Mouse (Mus musculus) spleen, postnatal 4 days (tissue): Measurements from ENCODE around the gene Sh3bgrl2.

Experiments used
- DNase-seq, 2 experiments: peaks; one replicate each; pipeline ENCODE4 v3.0.0; 2022; ENCODE audit warnings: low spot score in 2 of 2

The Sh3bgrl2 gene

DNA sequence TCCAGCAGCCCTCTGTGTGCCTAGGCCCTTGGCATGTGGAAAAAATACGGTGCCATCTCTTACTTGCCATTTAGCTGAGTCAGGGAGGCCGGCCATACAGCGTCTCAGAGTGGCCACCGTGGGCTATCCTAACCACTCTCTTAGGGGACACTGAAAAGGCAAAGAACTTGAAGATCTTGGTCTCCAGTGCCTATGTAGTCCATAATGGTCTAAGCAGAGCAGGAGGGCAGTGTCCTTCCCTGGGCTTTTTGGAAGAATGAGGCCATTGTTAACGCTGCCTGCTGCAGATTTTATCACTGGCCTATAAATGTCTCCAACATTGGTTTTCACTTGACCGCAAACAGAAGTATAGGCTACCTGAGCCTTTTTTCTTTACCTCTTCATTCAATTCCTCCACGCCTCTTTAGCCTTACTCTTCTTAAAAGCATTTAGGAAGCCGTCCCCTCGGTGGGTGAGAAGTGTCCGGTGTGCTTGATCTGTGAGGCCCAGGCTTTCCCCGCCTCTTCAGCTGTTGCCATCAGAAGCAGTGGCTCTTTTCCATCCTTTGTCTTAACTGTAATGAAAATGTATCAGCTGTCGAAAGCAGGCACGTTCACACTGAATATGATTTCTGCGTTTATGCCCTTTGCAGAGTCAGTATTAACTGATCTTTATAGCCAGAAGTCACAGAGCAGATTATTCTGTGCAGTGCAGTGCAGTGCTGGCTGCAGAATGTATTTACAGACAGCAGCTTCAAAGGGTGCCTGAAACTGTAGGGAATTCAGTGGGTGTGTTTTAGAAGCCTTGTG is 41.7 kb downstream of the Sh3bgrl2 start:
- DNase-seq: no peak

DNA sequence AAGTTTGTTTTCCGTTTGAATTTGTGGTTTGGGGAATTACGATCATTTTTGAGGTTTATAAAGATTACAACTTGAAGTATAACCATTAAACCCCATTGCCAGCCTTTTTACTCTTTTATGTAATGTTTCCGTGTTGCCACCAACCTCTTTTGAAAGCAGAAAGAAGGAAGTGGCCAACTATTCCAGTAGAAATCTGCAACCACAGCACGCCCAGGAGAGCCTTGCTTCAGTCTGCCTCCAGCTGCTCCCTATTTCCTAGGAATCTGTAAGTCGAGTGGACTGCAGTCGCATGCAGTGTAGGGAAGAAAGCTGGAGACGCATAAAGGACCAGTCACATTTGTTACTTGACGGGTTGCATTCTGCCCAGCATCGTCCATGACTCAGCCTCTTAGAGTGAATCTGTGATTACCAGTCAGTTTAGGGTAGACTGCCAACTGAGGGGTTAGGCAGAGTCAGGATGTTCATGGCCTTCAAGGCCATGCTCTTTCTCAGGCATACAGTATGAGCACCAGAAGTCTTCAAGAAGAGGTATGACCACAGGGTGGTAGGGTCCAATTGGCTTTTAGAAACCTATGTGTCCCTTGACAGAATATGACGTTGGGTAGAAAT is 43.8 kb downstream of the Sh3bgrl2 start:
- no peak for DNase-seq

DNA sequence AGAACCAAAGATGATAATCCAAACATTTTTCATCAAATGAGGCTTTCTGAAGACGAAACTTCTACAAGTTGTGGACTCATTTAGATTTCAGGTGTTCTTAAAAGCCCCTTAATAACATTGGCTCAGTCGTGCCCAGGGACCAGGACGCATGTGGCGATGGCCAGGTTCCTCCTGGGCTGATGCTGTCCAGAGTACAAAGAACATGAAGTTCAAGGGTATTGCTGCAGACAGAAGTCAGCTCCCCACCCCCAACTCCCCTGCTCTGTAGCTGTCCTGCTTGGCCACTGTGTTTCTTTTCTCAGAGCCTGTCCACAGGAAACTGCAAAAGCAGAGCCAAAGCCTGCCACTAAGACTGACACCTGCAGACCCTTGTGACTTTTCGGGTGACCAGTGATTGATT is 45.7 kb downstream of the Sh3bgrl2 start:
- DNase-seq: no peak

GRCm38 (mm10) chr9:83596132-83596531 is 48.0 kb downstream of the Sh3bgrl2 start:
- no peak for DNase-seq

GRCm38 (mm10) chr9:83596646-83597481 is 48.7 kb downstream of the Sh3bgrl2 start:
- no peak for DNase-seq

DNA sequence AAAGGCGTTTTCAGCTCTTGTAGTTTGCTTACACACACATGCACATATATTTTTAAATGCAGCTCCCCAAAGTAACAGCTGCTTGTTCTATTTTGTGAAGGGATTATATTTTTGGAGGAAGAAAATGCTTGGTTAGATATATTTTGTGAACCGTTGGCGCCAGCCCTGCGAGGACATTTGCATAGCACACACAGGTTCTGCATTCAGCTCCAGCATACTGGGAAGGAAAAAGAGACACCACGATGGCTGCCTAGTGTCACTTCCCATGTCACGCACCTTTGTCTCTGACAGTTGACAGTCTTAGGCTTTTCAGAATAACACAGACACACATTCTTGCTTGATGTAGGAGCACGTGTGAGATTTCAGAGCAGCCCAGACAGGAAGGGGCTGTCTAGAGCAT is 49.9 kb downstream of the Sh3bgrl2 start:
- no peak for DNase-seq

- no peak for DNase-seq
Measured at GRCm38 (mm10) chr9:83599505-83599904, 51.4 kb downstream of the Sh3bgrl2 start.

DNA sequence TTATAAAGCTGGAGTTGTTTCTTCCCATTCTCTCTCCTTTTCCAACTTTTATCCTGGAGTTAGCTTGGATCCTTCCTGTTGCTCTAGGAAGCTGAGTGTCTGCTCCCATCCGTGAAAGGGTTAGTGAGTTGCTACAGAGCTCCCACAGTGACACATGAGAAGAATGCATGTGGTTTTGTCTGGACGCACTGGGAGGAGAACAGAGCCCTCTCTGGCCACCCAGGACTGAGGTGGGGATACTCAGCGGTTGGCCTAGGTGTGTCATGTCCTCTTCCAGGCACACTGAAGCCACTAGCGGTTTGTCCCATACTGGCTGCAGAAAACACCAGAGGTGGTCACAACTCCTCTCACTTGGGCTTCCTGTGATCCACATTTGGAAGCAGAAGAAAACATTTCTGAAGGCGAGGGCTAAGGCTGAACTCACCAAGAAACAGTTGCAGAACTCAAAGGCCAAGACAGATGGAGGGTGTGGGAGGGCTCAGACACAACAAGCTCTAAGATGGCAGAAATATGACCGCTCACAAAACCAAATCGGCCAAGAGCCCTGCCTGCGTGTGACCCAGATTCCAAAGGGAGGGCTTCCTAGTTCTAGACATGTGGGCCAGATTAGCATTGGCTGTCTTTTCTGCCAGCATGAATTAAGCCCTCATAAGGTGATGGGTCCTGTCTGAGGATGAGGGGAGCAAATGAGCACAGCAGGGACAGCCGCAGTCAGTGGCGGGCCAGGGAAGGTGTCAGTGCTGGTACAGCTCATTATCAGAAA is 52.3 kb downstream of the Sh3bgrl2 start:
- peak in 1 of 2 experiments; percentile 38 for DNase-seq

- DNase-seq: peak in 1 of 2 experiments; percentile 36
Measured at GRCm38 (mm10) chr9:83602176-83602770, 54.1 kb downstream of the Sh3bgrl2 start.

- DNase-seq: no peak
Measured at GRCm38 (mm10) chr9:83603159-83603558, 55.0 kb downstream of the Sh3bgrl2 start.

DNA sequence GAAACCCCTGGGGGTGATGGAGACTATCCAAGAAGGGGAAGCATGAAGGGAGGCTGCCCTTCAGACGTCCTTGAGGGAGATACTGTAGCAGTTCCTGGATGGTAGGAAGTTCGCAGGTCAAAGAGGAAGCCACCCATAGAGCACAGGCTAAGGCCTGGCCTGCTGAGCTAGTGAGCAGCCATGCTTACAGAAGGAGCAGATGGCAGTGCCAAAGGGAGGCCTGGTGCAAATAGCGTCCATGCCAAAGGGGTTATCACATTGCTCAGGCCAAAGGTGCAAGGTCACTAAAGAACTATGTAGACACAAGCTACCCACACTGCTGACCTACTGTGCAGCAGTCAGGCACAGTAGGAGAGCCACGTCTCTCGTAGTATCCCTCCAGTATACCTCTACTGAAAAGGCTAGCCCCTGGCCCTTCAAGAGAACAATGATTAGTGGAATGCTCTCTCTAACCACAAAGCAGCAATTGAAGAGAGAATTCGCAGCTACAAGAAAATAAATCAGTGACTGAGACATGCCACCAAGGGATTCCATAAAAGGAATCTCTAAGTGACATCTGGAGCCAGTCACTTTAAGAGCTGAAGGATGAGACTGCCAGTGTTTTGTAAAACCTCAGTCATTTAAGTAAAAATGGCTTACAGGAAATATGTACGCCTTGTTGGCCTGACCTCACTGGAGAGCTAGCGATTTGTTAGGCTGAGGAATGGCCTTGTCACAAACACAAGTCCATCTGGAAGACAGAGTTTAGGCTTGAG is 57.9 kb downstream of the Sh3bgrl2 start:
- DNase-seq: no peak

- DNase-seq: no peak
Measured at GRCm38 (mm10) chr9:83608135-83608534, 60.0 kb downstream of the Sh3bgrl2 start.

GRCm38 (mm10) chr9:83609422-83610297 is 61.5 kb downstream of the Sh3bgrl2 start:
- DNase-seq: peak; percentile 58 to 81

DNA sequence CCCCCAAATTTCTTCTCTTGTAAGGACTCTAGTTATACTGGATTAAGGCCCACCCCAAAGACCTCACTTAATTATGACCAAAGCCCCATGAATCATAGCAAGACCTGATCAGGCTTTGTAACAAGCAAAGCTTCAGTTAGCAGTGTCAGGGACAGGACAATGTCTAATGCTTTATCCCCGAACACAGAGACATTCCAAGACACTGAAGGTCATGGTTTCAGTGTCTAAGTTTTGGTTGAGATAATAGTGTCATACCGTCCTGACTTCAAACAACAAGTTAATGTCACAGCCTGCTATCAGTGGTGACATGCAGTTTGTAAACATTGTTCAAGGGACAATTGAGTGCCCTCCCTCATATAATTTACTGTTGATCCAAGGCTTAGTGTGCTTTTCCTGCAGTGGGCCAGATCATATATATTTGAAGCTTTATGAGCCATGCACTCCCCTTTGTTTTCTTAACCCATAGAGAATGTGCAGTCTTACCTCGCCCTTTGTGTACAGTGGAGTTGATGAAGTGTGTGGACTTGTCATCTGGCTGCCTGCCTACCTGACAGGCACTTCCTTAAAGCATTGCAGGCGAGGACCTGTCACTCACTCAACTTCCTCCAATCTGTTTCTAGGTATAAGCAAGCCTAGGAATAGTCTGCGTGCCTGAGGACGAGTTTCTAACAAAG is 67.9 kb downstream of the Sh3bgrl2 start:
- DNase-seq: no peak

DNA sequence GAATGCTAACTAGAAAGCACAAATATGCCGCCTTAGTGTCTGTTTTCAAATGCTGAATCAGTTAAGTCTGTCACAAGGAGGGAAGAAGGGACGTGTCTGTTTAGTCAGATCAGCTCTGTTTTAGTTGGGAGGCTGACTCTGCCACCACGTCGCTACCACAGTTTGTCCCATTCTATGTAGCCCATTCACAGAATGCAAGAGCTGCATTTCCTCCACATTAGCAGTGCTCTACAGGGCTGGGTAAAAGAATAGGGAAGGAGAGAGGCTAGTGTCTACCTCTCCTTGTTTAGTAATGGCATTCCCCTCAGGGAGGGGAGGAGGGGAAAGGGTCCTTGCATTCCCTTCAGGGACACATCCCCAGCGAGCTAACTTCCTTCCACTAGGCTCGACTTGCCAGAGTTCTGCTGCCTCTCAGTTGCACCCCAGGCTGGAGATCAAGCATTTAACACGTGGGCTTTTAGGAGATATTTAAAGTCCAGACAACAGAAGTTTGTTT is 68.5 kb downstream of the Sh3bgrl2 start:
- DNase-seq: no peak

DNA sequence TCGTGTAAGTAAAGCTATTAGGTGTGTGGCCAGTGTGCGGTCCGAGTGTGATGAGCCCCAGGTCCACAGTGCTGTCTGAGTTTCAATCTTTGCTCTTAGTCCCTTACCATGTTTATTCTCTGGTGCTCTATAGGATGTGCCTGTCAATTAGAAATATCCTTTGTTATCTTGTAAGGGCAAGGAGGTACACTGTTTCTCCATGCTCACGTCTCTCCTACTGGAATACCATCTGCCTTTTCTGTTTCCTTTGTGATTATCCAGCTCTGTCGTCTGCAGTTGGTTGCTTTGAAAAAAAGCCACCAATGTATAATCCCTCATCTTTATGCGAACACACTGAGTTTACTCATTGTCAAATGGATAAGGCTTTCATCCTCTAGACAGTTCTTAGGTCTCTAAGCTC is 75.3 kb downstream of the Sh3bgrl2 start:
- no peak for DNase-seq

GRCm38 (mm10) chr9:83624193-83624592 is 76.1 kb downstream of the Sh3bgrl2 start:
- no peak for DNase-seq

DNA sequence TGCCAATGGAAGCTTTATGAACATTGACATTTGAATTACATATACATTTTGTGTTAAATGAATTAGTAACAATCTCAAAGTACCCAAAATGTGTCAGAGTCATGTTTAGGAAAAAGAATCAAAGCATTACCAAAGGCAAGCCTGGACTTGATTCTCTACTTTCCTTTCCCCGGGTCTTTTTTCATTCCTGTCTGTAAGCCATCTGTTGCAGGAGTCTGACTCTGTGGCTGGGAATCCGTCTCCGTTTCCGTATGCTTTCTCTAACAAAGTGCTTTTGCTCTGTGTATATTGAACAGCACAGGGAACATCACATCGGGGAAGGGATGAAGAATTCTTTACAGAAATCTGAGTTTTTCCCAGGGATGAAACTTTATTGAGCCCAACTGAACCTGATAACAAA is 77.0 kb downstream of the Sh3bgrl2 start:
- DNase-seq: no peak
